Mouse (Mus musculus): ENCODE data around the gene Reep3.
A peak's percentile ranks its signal among the peaks of the same experiment; 100 is the strongest.

Reep3 gene

GRCm38 (mm10) chr10:67096621-67097436 is at the start of gene Reep3:
TSS of gene Reep3 (minus strand) at chr10:67096945.
- no peaks in the 10 kb centered on the region for H3K9me3 ChIP-seq (ENCODE audit: low read length)
- peaks cover 23% of the 10 kb centered on the region for H3K36me3 ChIP-seq (ENCODE audit: insufficient read depth, low read length)
- peak within 1 kb of the TSS; percentile 93 for H3K4me3 ChIP-seq (replicated peaks; ENCODE audit: low read length)
- peaks cover 62% of the 10 kb centered on the region for H3K4me1 ChIP-seq (replicated peaks; ENCODE audit: low read depth, low read length)
- no peak for TF ChIP-seq POU5F1 (IDR thresholded peaks at IDR 0.05; ENCODE audit: borderline replicate concordance, low read length)
- TF ChIP-seq CTCF (conservative IDR thresholded peaks at IDR 0.05; ENCODE audit: low read length), result no peak
- TF ChIP-seq NANOG (IDR thresholded peaks at IDR 0.05; ENCODE audit: borderline replicate concordance, low read length), result no peak
- no peaks in the 10 kb centered on the region for H3K27me3 ChIP-seq (ENCODE audit: insufficient read depth, low read length)

- no peaks in the 10 kb centered on the region for H3K9me3 ChIP-seq (ENCODE audit: low read length)
- H3K27me3 ChIP-seq (ENCODE audit: insufficient read depth, low read length), result no peaks in the 10 kb centered on the region
- peaks cover 26% of the 10 kb centered on the region for H3K4me1 ChIP-seq (replicated peaks; ENCODE audit: low read depth, low read length)
- no peak for TF ChIP-seq POU5F1 (IDR thresholded peaks at IDR 0.05; ENCODE audit: borderline replicate concordance, low read length)
- no peak for TF ChIP-seq NANOG (IDR thresholded peaks at IDR 0.05; ENCODE audit: borderline replicate concordance, low read length)
- TF ChIP-seq CTCF (conservative IDR thresholded peaks at IDR 0.05; ENCODE audit: low read length), result no peak
- no peak overlapping the region for H3K4me3 ChIP-seq (replicated peaks; ENCODE audit: low read length)
- H3K36me3 ChIP-seq (ENCODE audit: insufficient read depth, low read length), result 0 out of 2 replicates have a peak, but pooled peaks cover 5% of the 10 kb centered on the region
These were observed 48.9 kb upstream of the Reep3 start for GRCm38 (mm10) chr10:67145623-67146022.

GRCm38 (mm10) chr10:67144269-67144668 is 47.5 kb upstream of the Reep3 start:
- Histone ChIP-seq H3K36me3 (ENCODE audit: insufficient read depth, low read length) (0 out of 2 replicates have a peak, but pooled peaks cover 5% of the 10 kb centered on the region), H3K9me3 (ENCODE audit: low read length) (no peaks in the 10 kb centered on the region), H3K4me1 (replicated peaks; ENCODE audit: low read depth, low read length) (peaks cover 30% of the 10 kb centered on the region), H3K4me3 (replicated peaks; ENCODE audit: low read length) (no peak overlapping the region), H3K27me3 (ENCODE audit: insufficient read depth, low read length) (no peaks in the 10 kb centered on the region)
- TF ChIP-seq CTCF (conservative IDR thresholded peaks at IDR 0.05; ENCODE audit: low read length), result no peak
- no peak for TF ChIP-seq POU5F1 (IDR thresholded peaks at IDR 0.05; ENCODE audit: borderline replicate concordance, low read length)
- TF ChIP-seq NANOG (IDR thresholded peaks at IDR 0.05; ENCODE audit: borderline replicate concordance, low read length), result no peak

DNA sequence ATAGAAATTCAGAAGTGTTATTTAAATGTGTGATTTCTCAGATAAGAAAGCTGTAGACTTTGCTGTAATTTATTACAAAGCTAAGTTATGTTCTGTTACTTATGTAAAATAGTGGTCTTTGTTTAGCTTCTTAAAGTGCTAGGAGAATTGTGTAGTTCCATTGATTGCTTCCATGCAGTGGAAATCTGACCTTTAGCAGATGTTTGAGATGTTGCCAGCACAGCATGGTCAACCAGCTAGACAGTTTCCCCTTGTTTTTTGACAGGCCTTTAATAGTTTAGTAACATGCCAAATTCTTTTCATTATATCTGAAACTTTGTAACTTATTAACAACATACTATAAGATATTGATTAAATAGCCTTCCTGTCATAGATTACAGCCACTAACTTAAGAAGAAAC is 46.9 kb upstream of the Reep3 start:
- no peaks in the 10 kb centered on the region for H3K9me3 ChIP-seq (ENCODE audit: low read length)
- 0 out of 2 replicates have a peak, but pooled peaks cover 5% of the 10 kb centered on the region for H3K36me3 ChIP-seq (ENCODE audit: insufficient read depth, low read length)
- peaks cover 32% of the 10 kb centered on the region for H3K4me1 ChIP-seq (replicated peaks; ENCODE audit: low read depth, low read length)
- H3K4me3 ChIP-seq (replicated peaks; ENCODE audit: low read length), result no peak overlapping the region
- no peaks in the 10 kb centered on the region for H3K27me3 ChIP-seq (ENCODE audit: insufficient read depth, low read length)
- TF ChIP-seq NANOG (IDR thresholded peaks at IDR 0.05; ENCODE audit: borderline replicate concordance, low read length) (no peak), POU5F1 (IDR thresholded peaks at IDR 0.05; ENCODE audit: borderline replicate concordance, low read length) (no peak), CTCF (conservative IDR thresholded peaks at IDR 0.05; ENCODE audit: low read length) (no peak)

DNA sequence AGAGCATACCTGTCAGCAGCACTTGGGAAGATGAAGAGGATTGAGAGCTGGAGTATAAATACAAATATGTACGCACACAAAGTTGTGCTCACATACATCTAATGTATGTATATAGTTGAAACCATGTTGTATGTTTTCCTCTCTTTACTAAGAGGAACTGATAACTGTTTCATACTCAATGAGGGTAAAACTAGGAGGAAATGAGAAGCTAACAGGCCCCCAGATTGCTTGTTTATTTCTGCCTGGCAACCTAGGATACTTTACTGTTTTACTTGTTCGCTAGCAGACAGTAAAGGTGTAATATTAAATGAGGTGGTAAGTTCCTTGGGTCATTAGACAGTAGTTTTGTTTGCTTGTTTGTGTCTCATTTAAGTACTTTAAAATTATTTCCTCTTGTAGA is 40.7 kb upstream of the Reep3 start:
- no peak overlapping the region for H3K4me3 ChIP-seq (replicated peaks; ENCODE audit: low read length)
- 0 out of 2 replicates have a peak, but pooled peaks cover 3% of the 10 kb centered on the region for H3K36me3 ChIP-seq (ENCODE audit: insufficient read depth, low read length)
- no peaks in the 10 kb centered on the region for H3K27me3 ChIP-seq (ENCODE audit: insufficient read depth, low read length)
- no peaks in the 10 kb centered on the region for H3K9me3 ChIP-seq (ENCODE audit: low read length)
- H3K4me1 ChIP-seq (replicated peaks; ENCODE audit: low read depth, low read length), result peaks cover 39% of the 10 kb centered on the region
- TF ChIP-seq CTCF (conservative IDR thresholded peaks at IDR 0.05; ENCODE audit: low read length), result no peak

- Histone ChIP-seq H3K4me1 (replicated peaks; ENCODE audit: low read depth, low read length) (peaks cover 53% of the 10 kb centered on the region), H3K27me3 (ENCODE audit: insufficient read depth, low read length) (no peaks in the 10 kb centered on the region), H3K36me3 (ENCODE audit: insufficient read depth, low read length) (0 out of 2 replicates have a peak, but pooled peaks cover 3% of the 10 kb centered on the region), H3K9me3 (ENCODE audit: low read length) (no peaks in the 10 kb centered on the region), H3K4me3 (replicated peaks; ENCODE audit: low read length) (no peak overlapping the region)
- TF ChIP-seq POU5F1 (IDR thresholded peaks at IDR 0.05; ENCODE audit: borderline replicate concordance, low read length) (no peak), CTCF (conservative IDR thresholded peaks at IDR 0.05; ENCODE audit: low read length) (no peak; the same call in 1 of the 2 replicates), NANOG (IDR thresholded peaks at IDR 0.05; ENCODE audit: borderline replicate concordance, low read length) (no peak)
These were observed 37.6 kb upstream of the Reep3 start for GRCm38 (mm10) chr10:67134322-67134721.

- TF ChIP-seq NANOG (IDR thresholded peaks at IDR 0.05; ENCODE audit: borderline replicate concordance, low read length), result no peak
- no peak for TF ChIP-seq CTCF (conservative IDR thresholded peaks at IDR 0.05; ENCODE audit: low read length)
- no peak for TF ChIP-seq POU5F1 (IDR thresholded peaks at IDR 0.05; ENCODE audit: borderline replicate concordance, low read length)
- H3K36me3 ChIP-seq (ENCODE audit: insufficient read depth, low read length), result no peaks in the 10 kb centered on the region
These were observed 35.0 kb upstream of the Reep3 start for GRCm38 (mm10) chr10:67131709-67132108.

GRCm38 (mm10) chr10:67129531-67129930 is 32.8 kb upstream of the Reep3 start:
- TF ChIP-seq CTCF (conservative IDR thresholded peaks at IDR 0.05; ENCODE audit: low read length) (no peak), POU5F1 (IDR thresholded peaks at IDR 0.05; ENCODE audit: borderline replicate concordance, low read length) (no peak), NANOG (IDR thresholded peaks at IDR 0.05; ENCODE audit: borderline replicate concordance, low read length) (no peak)
- no peaks in the 10 kb centered on the region for H3K9me3 ChIP-seq (ENCODE audit: low read length)

More at GRCm38 (mm10) chr10:67131709-67132108, 35.0 kb upstream of the Reep3 start:
- peaks cover 65% of the 10 kb centered on the region for H3K4me1 ChIP-seq (replicated peaks; ENCODE audit: low read depth, low read length)
- H3K4me3 ChIP-seq (replicated peaks; ENCODE audit: low read length), result no peak overlapping the region
- H3K27me3 ChIP-seq (ENCODE audit: insufficient read depth, low read length), result peaks cover 8% of the 10 kb centered on the region
- H3K9me3 ChIP-seq (ENCODE audit: low read length), result no peaks in the 10 kb centered on the region

More at GRCm38 (mm10) chr10:67129531-67129930, 32.8 kb upstream of the Reep3 start:
- Histone ChIP-seq H3K4me3 (replicated peaks; ENCODE audit: low read length) (no peak overlapping the region), H3K4me1 (replicated peaks; ENCODE audit: low read depth, low read length) (peaks cover 65% of the 10 kb centered on the region), H3K27me3 (ENCODE audit: insufficient read depth, low read length) (peaks cover 17% of the 10 kb centered on the region), H3K36me3 (ENCODE audit: insufficient read depth, low read length) (peaks cover 3% of the 10 kb centered on the region; the same call in 1 of the 2 replicates)

All from E14TG2a.4 (cell line).